Mouse (Mus musculus): ENCODE measurements around the gene Ephx4. TPM values are rescaled to one million over a fixed set of nuclear protein-coding genes. Genes with fewer than 3 reads are reported as not detected.

Gene Ephx4
- total RNA-seq, 2 experiments from 2014 or later = not detected

Other genes with a start within 250 kb of the Ephx4 start
- gene Tgfbr3, start 113.1 kb upstream of the Ephx4 start, total RNA-seq (2015) = 2.4 and 5.6 TPM in 2 replicates
- 1.7 and 2.8 TPM in 2 replicates for gene Tgfbr3, start 113.1 kb upstream of the Ephx4 start, total RNA-seq (2017)
- 0.05 and 0.68 TPM in 2 replicates for gene Brdt, start 71.6 kb upstream of the Ephx4 start, total RNA-seq (2015)
- 0.30 and 0.58 TPM in 2 replicates for gene Brdt, start 71.6 kb upstream of the Ephx4 start, total RNA-seq (2017)
- not detected in 2 replicates for gene Lpcat2b, start 28.8 kb downstream of the Ephx4 start, total RNA-seq (2015)
- not detected in 2 replicates for gene Lpcat2b, start 28.8 kb downstream of the Ephx4 start, total RNA-seq (2017)
- 4.4 and 6.7 TPM in 2 replicates for gene Btbd8, start 35.3 kb downstream of the Ephx4 start, total RNA-seq (2015)
- gene Btbd8, start 35.3 kb downstream of the Ephx4 start, total RNA-seq (2017) = 5.5 and 6.1 TPM in 2 replicates
- gene Gm42669, start 104.9 kb downstream of the Ephx4 start, total RNA-seq (2015) = 0.15 TPM in 1 of 2 replicates, not detected in the other
- 0.07 and 0.62 TPM in 2 replicates for gene Gm42669, start 104.9 kb downstream of the Ephx4 start, total RNA-seq (2017)
- 0.02 TPM in 1 of 2 replicates, not detected in the other for gene 1700028K03Rik, start 132.0 kb downstream of the Ephx4 start, total RNA-seq (2015)
- gene 1700028K03Rik, start 132.0 kb downstream of the Ephx4 start, total RNA-seq (2017) = not detected in 2 replicates
- 18.4 and 24.5 TPM in 2 replicates for gene Rpap2, start 194.6 kb downstream of the Ephx4 start, total RNA-seq (2015)
- gene Rpap2, start 194.6 kb downstream of the Ephx4 start, total RNA-seq (2017) = 19.8 and 33.4 TPM in 2 replicates
- gene Glmn, start 195.2 kb downstream of the Ephx4 start, total RNA-seq (2015) = 18.8 and 25.8 TPM in 2 replicates
- gene Glmn, start 195.2 kb downstream of the Ephx4 start, total RNA-seq (2017) = 11.4 and 13.9 TPM in 2 replicates

Measured in megakaryocyte progenitor cell, adult 5-6 weeks (primary cell).